Mouse (Mus musculus) kidney, postnatal 4 days (tissue): Measurements from ENCODE around the gene Gpnmb.

Experiments
- DNase-seq, 2 experiments: peaks; one replicate each; pipeline ENCODE4 v3.0.0; 2021; ENCODE audit warnings: mixed read lengths in 2 of 2

The Gpnmb gene

GRCm38 (mm10) chr6:49097596-49098110, 61.3 kb downstream of the Gpnmb start:
- no peak for DNase-seq

DNA sequence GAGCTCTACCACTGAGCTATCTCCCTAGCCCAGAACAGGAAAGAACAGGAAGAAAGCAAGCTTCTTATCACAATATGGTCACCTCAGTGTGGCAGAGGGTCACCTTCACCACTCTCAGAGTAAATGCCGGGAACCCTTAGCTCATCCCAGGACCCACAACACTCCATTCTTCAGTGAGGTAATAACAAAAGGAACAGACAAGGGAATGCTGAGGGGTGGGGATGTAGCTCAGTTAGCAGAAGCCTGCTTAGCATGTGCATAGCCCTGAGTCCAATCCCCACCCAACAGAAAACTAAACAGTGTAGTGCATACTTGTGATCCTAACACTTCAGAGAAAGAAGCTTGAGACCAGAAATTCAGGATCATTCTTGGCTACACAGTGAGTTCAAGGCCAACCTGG, 62.7 kb downstream of the Gpnmb start:
- no peak for DNase-seq

DNA sequence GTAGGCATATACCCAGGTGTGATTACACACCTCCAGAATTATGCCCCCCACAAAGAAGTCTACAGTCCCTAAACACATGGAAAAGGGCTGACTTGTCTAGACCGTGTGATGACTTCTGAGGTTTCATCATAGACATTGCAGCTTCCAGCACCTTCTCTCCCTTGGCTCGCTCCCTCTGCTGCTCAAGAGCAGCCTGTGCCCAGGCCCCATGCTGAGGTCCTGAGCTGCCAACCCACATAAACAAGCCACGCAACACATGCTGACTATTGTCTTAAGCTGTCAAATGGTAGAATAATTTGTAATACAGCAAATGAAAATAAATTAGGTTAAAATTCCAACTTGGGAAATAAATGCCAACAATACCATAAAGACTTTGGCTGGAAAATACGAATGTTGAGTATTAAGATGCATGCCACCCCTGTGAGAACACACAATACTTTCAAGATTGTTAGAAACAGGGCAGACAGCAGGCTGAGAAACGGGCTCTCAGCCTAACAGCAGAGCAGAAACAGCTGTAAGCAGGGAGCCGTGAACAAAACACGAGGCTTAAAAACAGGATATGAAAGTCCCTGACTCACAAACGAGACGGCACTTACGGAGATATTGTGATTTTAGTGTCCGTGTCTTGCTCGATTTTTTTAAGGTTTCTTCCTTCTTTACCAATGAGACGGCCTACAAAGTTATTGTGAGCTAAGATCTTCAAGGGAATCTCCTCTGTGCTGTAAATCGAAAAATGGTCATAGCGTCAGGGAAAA, 70.6 kb downstream of the Gpnmb start:
- no peak for DNase-seq

GRCm38 (mm10) chr6:49109196-49109595, 72.8 kb downstream of the Gpnmb start:
- no peak for DNase-seq

DNA sequence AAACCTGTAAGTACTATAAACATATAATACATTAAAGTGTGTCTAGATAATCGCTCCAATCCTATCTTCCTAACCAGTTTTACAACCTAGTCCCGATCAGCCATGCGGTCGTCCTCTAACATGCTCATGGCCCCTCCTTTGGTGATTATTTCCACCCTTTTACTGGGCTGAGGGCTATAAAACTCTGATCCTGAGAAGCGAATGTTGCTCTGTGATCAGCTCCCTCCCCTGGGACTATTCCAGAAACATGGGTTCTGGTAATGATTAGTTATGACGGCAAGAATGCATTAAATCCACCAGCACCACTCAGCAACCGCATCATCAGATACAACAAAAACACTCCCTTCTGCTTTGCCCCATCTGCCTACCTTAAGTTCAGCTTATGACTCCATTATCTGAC, 77.5 kb downstream of the Gpnmb start:
- DNase-seq, result no peak

DNA sequence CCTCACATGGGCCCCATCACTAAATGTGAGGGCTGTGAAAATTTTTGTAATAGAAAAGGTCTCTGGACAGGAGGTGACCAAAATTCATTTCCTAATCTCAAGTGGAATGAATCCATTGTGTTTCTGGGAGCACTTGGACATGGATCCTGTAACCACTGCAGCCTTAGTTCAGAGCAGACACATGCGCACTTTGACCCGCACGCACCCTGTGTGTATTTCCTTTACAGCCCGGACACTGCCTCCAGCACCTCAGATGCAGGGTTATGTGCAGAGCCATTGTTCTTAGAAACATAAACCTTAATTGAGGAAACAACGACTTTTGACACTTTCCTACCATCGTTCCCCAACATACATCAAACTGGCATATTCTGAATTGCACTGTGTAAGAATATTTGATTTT, 78.1 kb downstream of the Gpnmb start:
- no peak for DNase-seq

- no peak for DNase-seq
These were observed 79.2 kb downstream of the Gpnmb start for GRCm38 (mm10) chr6:49115550-49115949.

DNA sequence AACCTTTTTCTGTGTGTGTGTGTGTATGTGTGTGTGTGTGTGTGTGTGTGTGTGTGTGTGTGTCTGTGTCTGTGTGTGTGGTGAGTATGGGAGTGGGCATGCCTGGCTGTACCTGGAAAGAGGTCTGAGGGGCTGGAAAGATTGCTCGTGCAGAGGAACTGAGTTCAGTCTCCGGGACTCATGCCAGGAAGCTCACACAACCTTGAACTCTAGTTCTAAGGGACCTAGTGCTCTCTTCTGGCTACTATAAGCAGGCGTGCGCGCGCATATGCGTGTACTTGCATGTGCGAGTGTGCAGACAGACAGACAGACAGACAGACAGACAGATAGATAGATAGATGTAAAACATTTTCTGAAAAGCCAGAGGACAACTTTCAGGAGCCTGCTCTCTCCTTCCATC, 79.9 kb downstream of the Gpnmb start:
- DNase-seq, result no peak

GRCm38 (mm10) chr6:49118446-49118845, 82.1 kb downstream of the Gpnmb start:
- DNase-seq, result no peak

DNA sequence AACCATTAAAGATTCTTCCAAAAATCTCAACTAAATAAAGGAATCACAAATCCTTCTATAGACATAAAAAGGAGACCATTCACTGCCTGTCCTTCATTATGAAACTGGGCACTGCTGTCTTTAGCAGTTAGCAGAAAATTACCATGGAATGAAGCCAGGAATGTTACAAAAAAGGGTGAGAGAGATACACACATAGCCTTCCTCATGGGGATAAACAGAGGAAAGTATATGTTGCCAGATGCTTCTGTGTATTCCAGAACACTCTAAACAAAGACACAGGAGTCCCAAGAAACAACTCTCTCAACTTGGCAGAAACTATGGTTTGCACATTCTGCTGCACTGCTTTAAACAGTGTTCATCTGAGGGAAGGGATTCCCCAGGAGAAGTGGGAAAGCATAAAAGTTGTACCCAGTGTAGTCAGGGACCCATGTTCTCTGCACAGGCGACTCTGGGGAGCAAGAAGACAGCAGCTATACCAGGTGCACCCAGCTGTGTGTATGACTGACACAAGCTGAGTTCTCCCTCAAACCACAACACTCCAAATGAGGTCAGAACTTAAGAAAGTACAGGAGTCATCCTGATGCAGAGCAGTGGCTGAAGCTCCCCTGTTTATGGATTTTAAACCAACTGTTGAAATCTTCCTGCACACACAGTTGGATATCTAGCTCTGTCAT, 83.3 kb downstream of the Gpnmb start:
- DNase-seq, result no peak

DNA sequence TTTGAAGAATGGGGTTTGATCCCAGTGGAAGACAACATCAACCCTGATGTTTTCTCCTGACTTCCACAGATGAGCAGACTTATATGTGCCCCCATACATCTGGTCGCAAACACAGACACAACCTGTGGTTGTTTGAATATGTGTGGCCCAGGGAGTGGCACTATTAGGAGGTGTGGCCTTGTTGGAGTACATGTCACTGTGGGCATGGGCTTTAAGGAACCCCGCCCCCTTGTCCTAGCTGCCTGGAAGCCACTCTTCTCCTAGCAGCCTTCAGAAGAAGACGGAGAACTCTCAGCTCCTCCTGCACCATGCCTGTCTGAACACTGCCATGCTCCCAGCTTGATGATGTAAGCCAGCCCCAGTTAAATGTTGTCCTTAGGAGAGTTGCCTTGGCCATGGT, 84.0 kb downstream of the Gpnmb start:
- no peak for DNase-seq
